Mouse (Mus musculus): ENCODE results near the gene Coch.

- TF ChIP-seq POLR2A (IDR thresholded peaks at IDR 0.05; ENCODE audit: borderline replicate concordance, extremely low read depth, low read depth, low read length) = no peak
- no peak for TF ChIP-seq CTCF (IDR thresholded peaks at IDR 0.05; ENCODE audit: insufficient read depth, low read length)
Observed at GRCm38 (mm10) chr12:51622670-51623365, 29.7 kb downstream of the Coch start.
